Mouse (Mus musculus): ENCODE data around the gene Myo1e.

DNA sequence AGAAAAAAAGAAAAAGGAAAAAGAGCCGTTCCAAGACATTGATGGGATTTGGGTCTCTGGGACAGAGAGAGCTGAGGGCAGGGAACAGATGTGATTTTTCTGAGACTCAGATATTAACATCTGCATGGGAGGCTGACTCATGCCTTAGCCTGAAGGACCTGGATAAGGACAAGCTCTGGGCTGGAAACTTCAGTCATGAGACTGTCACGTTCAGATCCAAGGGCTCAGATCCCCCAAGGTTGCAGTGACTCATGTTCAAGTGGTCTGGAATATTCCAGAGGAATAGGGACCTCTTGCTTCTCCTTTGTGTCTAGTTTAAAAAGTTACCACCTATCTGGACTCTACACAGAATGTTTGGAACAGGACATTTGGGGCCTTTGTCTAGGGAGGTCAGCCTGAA is 142.1 kb downstream of the Myo1e start:
- TF ChIP-seq CTCF (IDR thresholded peaks at IDR 0.05) (no peak), POLR2A (IDR thresholded peaks at IDR 0.05; ENCODE audit: insufficient read depth, low read depth, low read length) (no peak), EP300 (IDR thresholded peaks at IDR 0.05; ENCODE audit: insufficient read depth, low read depth, low read length) (0 out of 2 replicates have a peak, but pooled peaks have one; percentile 35)
